Mouse (Mus musculus): ENCODE data around the gene Olfr56. TPM values are rescaled to one million over a fixed set of nuclear protein-coding genes. Genes with fewer than 3 reads are reported as not detected.

Olfr56 gene
- polyA plus RNA-seq, 1 experiment = 0.75 TPM

GRCm38 (mm10) chr11:49112624-49113219 is 134.0 kb downstream of the Olfr56 start:
- H3K36me3 ChIP-seq (ENCODE audit: control insufficient read depth, insufficient read depth, low read length) = no peaks in the 10 kb centered on the region
- no peak overlapping the region for H3K4me3 ChIP-seq (ENCODE audit: control insufficient read depth, insufficient read depth, low read length)
- TF ChIP-seq CTCF (IDR thresholded peaks at IDR 0.05; ENCODE audit: borderline replicate concordance, control insufficient read depth, extremely low read depth, insufficient read depth, low read length, poor library complexity) (no peak), POLR2A (IDR thresholded peaks at IDR 0.05; ENCODE audit: control insufficient read depth, extremely low read depth, insufficient read depth, low read length, poor library complexity) (no peak)
- DNase-seq = no peak
- no peaks in the 10 kb centered on the region for H3K4me1 ChIP-seq (replicated peaks; ENCODE audit: control insufficient read depth, insufficient read depth, low read length)
- 95% methylated on average over 6 of the region's 6 CpGs for WGBS
- no peaks in the 10 kb centered on the region for H3K27me3 ChIP-seq (ENCODE audit: control insufficient read depth, insufficient read depth, low read length)
- H3K27ac ChIP-seq (ENCODE audit: control insufficient read depth, insufficient read depth, low read length) = no peak overlapping the region

- DNase-seq = no peak
- TF ChIP-seq POLR2A (IDR thresholded peaks at IDR 0.05; ENCODE audit: control insufficient read depth, extremely low read depth, insufficient read depth, low read length, poor library complexity) = no peak
- TF ChIP-seq CTCF (IDR thresholded peaks at IDR 0.05; ENCODE audit: borderline replicate concordance, control insufficient read depth, extremely low read depth, insufficient read depth, low read length, poor library complexity) = no peak
- Histone ChIP-seq H3K27me3 (ENCODE audit: control insufficient read depth, insufficient read depth, low read length) (no peaks in the 10 kb centered on the region), H3K4me1 (replicated peaks; ENCODE audit: control insufficient read depth, insufficient read depth, low read length) (no peaks in the 10 kb centered on the region), H3K4me3 (ENCODE audit: control insufficient read depth, insufficient read depth, low read length) (no peak overlapping the region), H3K36me3 (ENCODE audit: control insufficient read depth, insufficient read depth, low read length) (no peaks in the 10 kb centered on the region), H3K27ac (ENCODE audit: control insufficient read depth, insufficient read depth, low read length) (no peak overlapping the region)
- 14% methylated on average over 2 of the region's 2 CpGs for WGBS
Observed at GRCm38 (mm10) chr11:49114158-49114557, 135.5 kb downstream of the Olfr56 start.

- H3K36me3 ChIP-seq (ENCODE audit: control insufficient read depth, insufficient read depth, low read length) = no peaks in the 10 kb centered on the region
- no peak for TF ChIP-seq CTCF (IDR thresholded peaks at IDR 0.05; ENCODE audit: borderline replicate concordance, control insufficient read depth, extremely low read depth, insufficient read depth, low read length, poor library complexity)
- TF ChIP-seq POLR2A (IDR thresholded peaks at IDR 0.05; ENCODE audit: control insufficient read depth, extremely low read depth, insufficient read depth, low read length, poor library complexity) = no peak
- no peak within 1 kb of the TSS for H3K4me3 ChIP-seq (ENCODE audit: control insufficient read depth, insufficient read depth, low read length)
- no peaks in the 10 kb centered on the region for H3K27me3 ChIP-seq (ENCODE audit: control insufficient read depth, insufficient read depth, low read length)
- H3K27ac ChIP-seq (ENCODE audit: control insufficient read depth, insufficient read depth, low read length) = no peak within 1 kb of the TSS
- H3K4me1 ChIP-seq (replicated peaks; ENCODE audit: control insufficient read depth, insufficient read depth, low read length) = no peaks in the 10 kb centered on the region
- DNase-seq = no peak
Observed at GRCm38 (mm10) chr11:49114774-49115173, 136.1 kb downstream of the Olfr56 start, which contains the start of gene Olfr1396. Gene Olfr1396, minus strand, starts transcription at chr11:49114874.

GRCm38 (mm10) chr11:49119635-49120034 is 140.9 kb downstream of the Olfr56 start:
- no peak overlapping the region for H3K27ac ChIP-seq (ENCODE audit: control insufficient read depth, insufficient read depth, low read length)
- DNase-seq = no peak
- no peaks in the 10 kb centered on the region for H3K4me1 ChIP-seq (replicated peaks; ENCODE audit: control insufficient read depth, insufficient read depth, low read length)
- TF ChIP-seq CTCF (IDR thresholded peaks at IDR 0.05; ENCODE audit: borderline replicate concordance, control insufficient read depth, extremely low read depth, insufficient read depth, low read length, poor library complexity) = no peak
- TF ChIP-seq POLR2A (IDR thresholded peaks at IDR 0.05; ENCODE audit: control insufficient read depth, extremely low read depth, insufficient read depth, low read length, poor library complexity) = no peak
- H3K4me3 ChIP-seq (ENCODE audit: control insufficient read depth, insufficient read depth, low read length) = no peak overlapping the region
- 96% methylated on average over 3 of the region's 3 CpGs for WGBS
- H3K36me3 ChIP-seq (ENCODE audit: control insufficient read depth, insufficient read depth, low read length) = no peaks in the 10 kb centered on the region
- H3K27me3 ChIP-seq (ENCODE audit: control insufficient read depth, insufficient read depth, low read length) = no peaks in the 10 kb centered on the region

- H3K4me3 ChIP-seq (ENCODE audit: control insufficient read depth, insufficient read depth, low read length) = no peak overlapping the region
- 97% methylated on average over 2 of the region's 2 CpGs for WGBS
- DNase-seq = no peak
- H3K4me1 ChIP-seq (replicated peaks; ENCODE audit: control insufficient read depth, insufficient read depth, low read length) = no peaks in the 10 kb centered on the region
- no peak for TF ChIP-seq POLR2A (IDR thresholded peaks at IDR 0.05; ENCODE audit: control insufficient read depth, extremely low read depth, insufficient read depth, low read length, poor library complexity)
- H3K27me3 ChIP-seq (ENCODE audit: control insufficient read depth, insufficient read depth, low read length) = no peaks in the 10 kb centered on the region
- no peak overlapping the region for H3K27ac ChIP-seq (ENCODE audit: control insufficient read depth, insufficient read depth, low read length)
- no peaks in the 10 kb centered on the region for H3K36me3 ChIP-seq (ENCODE audit: control insufficient read depth, insufficient read depth, low read length)
Observed at GRCm38 (mm10) chr11:49124169-49124568, 145.5 kb downstream of the Olfr56 start.

- 94% methylated on average over 6 of the region's 6 CpGs for WGBS
- H3K4me3 ChIP-seq (ENCODE audit: control insufficient read depth, insufficient read depth, low read length) = no peak within 1 kb of the TSS
- no peak for TF ChIP-seq CTCF (IDR thresholded peaks at IDR 0.05; ENCODE audit: borderline replicate concordance, control insufficient read depth, extremely low read depth, insufficient read depth, low read length, poor library complexity)
- no peaks in the 10 kb centered on the region for H3K36me3 ChIP-seq (ENCODE audit: control insufficient read depth, insufficient read depth, low read length)
- H3K4me1 ChIP-seq (replicated peaks; ENCODE audit: control insufficient read depth, insufficient read depth, low read length) = no peaks in the 10 kb centered on the region
- H3K27ac ChIP-seq (ENCODE audit: control insufficient read depth, insufficient read depth, low read length) = no peak within 1 kb of the TSS
- DNase-seq = no peak
- no peaks in the 10 kb centered on the region for H3K27me3 ChIP-seq (ENCODE audit: control insufficient read depth, insufficient read depth, low read length)
Observed at GRCm38 (mm10) chr11:49141974-49142373, 163.3 kb downstream of the Olfr56 start, which contains the start of gene Olfr1395. Gene Olfr1395, plus strand, starts transcription at chr11:49142274.

- TF ChIP-seq CTCF (IDR thresholded peaks at IDR 0.05; ENCODE audit: borderline replicate concordance, control insufficient read depth, extremely low read depth, insufficient read depth, low read length, poor library complexity) = no peak
- no peak for TF ChIP-seq POLR2A (IDR thresholded peaks at IDR 0.05; ENCODE audit: control insufficient read depth, extremely low read depth, insufficient read depth, low read length, poor library complexity)
- WGBS = 94% methylated on average over 1 of the region's 1 CpGs
- H3K36me3 ChIP-seq (ENCODE audit: control insufficient read depth, insufficient read depth, low read length) = no peaks in the 10 kb centered on the region
- no peaks in the 10 kb centered on the region for H3K4me1 ChIP-seq (replicated peaks; ENCODE audit: control insufficient read depth, insufficient read depth, low read length)
- H3K27me3 ChIP-seq (ENCODE audit: control insufficient read depth, insufficient read depth, low read length) = no peaks in the 10 kb centered on the region
- H3K4me3 ChIP-seq (ENCODE audit: control insufficient read depth, insufficient read depth, low read length) = no peak within 1 kb of the TSS
- no peak for DNase-seq
- no peak within 1 kb of the TSS for H3K27ac ChIP-seq (ENCODE audit: control insufficient read depth, insufficient read depth, low read length)
Observed at GRCm38 (mm10) chr11:49154077-49154476, 175.4 kb downstream of the Olfr56 start, which contains the start of gene Olfr1394. Gene Olfr1394, plus strand, starts transcription at chr11:49154377.
